Mouse (Mus musculus): Measurements from ENCODE around the gene Sbf2. TPM values are rescaled to one million over a fixed set of nuclear protein-coding genes. Genes with fewer than 3 reads are reported as not detected.
A peak's percentile ranks its signal among the peaks of the same experiment; 100 is the strongest.

Gene Sbf2
- total RNA-seq, 2 experiments from 2014 or later, result 76.7 to 81.4 TPM

GRCm38 (mm10) chr7:110414276-110414675 lies 200.4 kb downstream of the Sbf2 start:
- DNase-seq (ENCODE audit: low spot score in 2 of 2), result no peak

DNA sequence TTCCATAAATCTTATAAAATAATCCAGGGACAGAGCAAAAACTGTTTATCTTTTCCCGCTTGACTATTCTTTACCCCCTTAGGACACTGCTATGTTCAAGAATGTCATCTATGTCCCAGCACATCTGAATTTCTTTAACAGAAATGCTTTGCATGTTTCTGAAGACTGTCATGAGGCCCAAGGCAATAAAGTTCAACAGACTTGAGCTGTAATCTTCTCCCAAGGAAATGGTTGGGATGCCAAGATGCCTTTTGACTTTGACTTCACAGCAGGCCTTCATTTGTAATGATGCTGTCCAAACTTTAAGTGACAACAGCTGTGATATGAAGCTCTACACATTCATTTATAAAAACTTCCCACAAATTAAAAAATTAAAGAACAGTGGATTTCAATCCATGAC lies 212.6 kb downstream of the Sbf2 start:
- no peak for DNase-seq (ENCODE audit: low spot score in 2 of 2)

DNA sequence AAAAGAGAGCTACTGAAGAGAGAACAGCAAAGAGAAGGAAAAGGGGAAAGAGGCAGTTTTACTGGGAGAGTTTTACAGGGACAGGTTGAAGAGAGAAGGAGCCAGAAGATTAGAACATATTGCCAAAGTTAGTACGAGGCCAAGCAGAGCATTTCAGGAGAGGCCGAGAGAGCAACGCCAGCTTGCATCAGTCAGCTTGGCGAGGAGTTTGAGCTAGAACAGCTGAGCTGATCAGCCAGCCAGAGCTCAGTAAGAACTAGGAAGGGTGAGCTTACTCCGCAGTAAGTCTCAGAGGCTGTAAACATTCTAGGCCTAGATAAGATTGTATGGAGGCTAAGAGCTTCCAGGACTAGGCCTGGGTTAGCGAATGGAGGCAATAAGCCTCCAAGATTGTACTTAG lies 222.1 kb downstream of the Sbf2 start:
- DNase-seq (ENCODE audit: low spot score in 2 of 2), result no peak

DNA sequence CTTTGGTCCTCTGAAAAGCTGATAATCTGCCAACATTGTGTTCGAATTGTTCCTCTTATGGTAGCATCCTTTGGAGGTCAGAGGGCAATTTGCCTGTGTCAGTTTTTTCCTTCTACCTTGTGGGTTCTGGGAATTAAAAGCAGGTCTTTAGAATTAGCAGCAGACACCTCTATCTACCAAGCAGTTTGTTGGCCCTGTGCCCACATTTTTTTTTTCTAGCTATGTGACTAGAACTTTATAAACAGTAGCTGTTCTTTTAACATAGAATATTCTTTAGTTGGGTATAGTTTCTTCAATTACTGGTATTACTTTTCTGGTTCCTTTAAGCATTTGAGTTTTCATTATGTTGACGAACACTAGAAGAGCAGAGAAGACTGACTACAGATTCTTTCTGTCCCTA lies 223.1 kb downstream of the Sbf2 start:
- DNase-seq (ENCODE audit: low spot score in 2 of 2), result no peak

- DNase-seq (ENCODE audit: low spot score in 2 of 2), result peak in 1 of 2 experiments; percentile 17
These were observed 225.8 kb downstream of the Sbf2 start for GRCm38 (mm10) chr7:110388889-110389288.

- DNase-seq (ENCODE audit: low spot score in 2 of 2), result peak in 1 of 2 experiments; percentile 35
These were observed 227.2 kb downstream of the Sbf2 start for GRCm38 (mm10) chr7:110387565-110387964.

- no peak for DNase-seq (ENCODE audit: low spot score in 2 of 2)
These were observed 229.2 kb downstream of the Sbf2 start for GRCm38 (mm10) chr7:110385482-110385881.

DNA sequence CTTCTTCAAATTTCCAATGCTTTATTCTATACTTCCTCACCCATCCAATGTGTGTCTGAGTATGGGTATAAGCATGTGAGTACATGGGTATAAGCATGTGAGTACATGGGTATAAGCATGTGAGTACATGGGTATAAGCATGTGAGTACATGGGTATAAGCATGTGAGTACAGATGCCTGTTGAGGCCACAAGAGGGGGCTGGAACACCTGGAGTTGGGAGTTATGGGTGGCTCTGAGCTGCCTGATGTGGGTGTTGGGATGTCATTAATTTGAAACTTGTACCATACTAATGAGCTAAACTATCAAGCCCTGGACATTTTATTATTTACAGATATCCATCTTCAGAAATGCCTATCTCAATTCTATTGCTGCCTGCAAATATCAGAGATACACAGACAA lies 230.4 kb downstream of the Sbf2 start:
- DNase-seq (ENCODE audit: low spot score in 2 of 2), result no peak

GRCm38 (mm10) chr7:110381625-110382024 lies 233.1 kb downstream of the Sbf2 start:
- DNase-seq (ENCODE audit: low spot score in 2 of 2), result no peak

DNA sequence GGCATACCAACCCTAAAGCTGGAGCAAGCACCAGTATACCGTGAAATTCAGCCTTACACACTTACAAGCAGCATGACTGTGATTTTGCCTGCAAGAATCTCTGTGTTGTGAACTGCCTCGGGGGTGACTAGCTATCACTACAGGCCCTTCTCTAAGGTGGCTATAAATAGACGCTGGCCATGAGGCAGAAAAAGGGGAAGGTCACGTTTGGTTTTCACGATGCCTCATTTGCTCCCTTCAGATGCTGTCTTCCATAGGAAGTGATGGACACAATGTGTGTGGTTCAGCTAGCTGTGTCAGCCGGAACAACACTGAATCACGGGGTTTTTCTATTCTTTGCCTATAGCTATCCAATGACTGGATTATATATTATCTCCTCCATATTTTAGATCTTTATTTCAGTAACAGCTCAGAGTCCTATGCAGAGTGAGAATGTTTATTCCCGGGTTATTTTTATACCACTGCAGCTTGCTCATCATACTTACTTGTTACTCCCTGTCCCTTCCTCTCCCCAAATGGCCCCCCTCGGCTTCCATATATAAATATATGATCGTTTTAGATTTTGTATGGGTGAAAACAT lies 235.3 kb downstream of the Sbf2 start:
- DNase-seq (ENCODE audit: low spot score in 2 of 2), result no peak

GRCm38 (mm10) chr7:110372529-110372928 lies 242.2 kb downstream of the Sbf2 start:
- DNase-seq (ENCODE audit: low spot score in 2 of 2), result no peak

GRCm38 (mm10) chr7:110362005-110362404 lies 252.7 kb downstream of the Sbf2 start:
- DNase-seq (ENCODE audit: low spot score in 2 of 2), result no peak

DNA sequence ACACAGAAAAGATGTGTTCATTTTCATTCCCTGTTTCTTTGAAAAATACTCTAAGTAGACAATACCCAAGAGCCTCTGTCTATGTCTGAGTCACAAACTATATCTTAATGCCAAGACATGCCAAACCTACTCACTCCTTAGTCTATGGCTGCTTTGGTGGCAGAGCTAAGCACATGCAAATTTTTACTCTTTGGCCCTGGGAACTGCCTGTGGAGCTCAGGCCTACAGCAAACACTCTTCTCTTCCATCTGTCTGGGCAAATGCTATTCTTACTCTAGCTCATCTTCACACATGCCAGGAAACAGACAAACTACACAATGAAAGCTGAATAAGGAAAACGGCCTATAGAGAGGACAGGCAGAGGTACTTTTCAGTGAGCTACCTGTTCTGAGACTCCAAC lies 253.2 kb downstream of the Sbf2 start:
- DNase-seq (ENCODE audit: low spot score in 2 of 2), result peak in 1 of 2 experiments; percentile 6

DNA sequence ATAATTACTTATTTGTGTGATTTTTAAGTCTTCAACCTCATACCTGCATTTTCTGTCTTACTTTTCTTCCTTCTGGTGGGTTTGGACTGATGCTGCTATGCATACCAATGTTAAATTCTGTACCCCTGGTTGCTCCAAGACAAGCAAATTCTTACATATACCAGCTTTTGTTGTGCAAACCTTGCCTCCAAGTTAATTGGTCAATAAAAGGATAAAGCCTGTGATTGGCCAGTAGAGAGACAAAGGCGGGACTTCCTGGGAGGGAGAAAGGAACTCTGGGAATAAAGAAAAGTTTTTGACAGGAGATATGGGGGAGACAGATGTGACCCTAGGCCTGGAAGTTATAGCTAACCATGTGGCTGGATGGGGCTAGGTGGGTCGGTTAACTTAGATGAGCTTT lies 255.3 kb downstream of the Sbf2 start:
- no peak for DNase-seq (ENCODE audit: low spot score in 2 of 2)

DNA sequence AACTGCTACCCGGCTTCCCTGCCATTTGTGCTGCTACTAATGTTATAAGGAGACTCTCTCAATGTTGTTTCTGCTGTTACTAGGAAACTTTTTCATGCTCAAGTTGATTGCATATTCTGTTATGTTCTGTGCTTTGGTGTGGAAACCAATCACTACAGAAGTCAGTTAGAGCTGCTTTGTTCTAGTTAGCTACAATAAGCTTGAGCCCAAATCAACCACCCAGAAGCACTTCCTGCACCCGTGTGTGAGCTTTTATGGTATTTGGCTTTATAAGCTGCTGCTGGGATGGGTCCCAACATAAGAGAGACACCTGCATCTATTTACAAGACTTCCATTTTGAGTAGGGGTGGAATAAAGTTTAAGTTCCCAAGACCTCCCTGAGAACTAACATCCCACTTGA lies 260.8 kb downstream of the Sbf2 start:
- no peak for DNase-seq (ENCODE audit: low spot score in 2 of 2)

- DNase-seq (ENCODE audit: low spot score in 2 of 2), result no peak
These were observed 267.5 kb downstream of the Sbf2 start for GRCm38 (mm10) chr7:110347250-110347649.

DNA sequence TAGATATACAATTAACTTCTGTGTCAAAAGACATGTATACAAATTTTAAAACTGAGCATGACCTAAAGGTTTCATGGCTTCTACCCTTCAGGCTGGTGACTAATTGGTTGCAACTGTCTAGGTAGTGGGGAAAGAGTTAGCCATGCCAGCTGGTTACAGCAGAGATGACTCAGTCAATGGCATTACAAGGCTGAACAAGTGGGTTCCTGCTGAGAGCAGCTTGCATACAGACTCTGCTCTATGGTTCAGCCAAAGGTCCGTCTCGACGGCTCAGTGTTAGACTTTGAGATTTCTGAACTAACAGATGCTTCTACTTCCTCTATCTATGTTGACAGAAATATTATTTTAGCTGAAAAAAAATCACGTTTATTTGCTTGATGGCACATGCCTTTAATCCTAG lies 277.1 kb downstream of the Sbf2 start:
- peak in 1 of 2 experiments; percentile 22 for DNase-seq (ENCODE audit: low spot score in 2 of 2)

- DNase-seq (ENCODE audit: low spot score in 2 of 2), result no peak
These were observed 289.2 kb downstream of the Sbf2 start for GRCm38 (mm10) chr7:110325381-110326110.

DNA sequence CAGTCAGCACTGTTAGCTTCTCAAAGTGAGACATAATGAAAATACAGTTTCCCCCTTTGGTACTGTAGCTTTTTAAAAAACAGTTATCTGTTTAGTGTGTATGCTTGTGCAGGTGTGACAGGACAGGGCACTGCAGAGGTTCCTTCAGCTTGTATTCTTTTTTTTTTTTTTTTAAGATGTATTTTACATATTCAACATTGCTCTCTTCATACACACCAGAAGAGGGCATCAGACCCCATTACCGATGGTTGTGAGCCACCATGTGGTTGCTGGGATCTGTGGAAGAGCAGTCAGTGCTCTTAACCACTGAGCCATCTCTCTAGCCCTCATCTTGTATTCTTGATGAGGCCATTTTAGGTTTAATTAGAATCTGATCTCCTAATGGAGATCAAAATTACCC lies 289.9 kb downstream of the Sbf2 start:
- DNase-seq (ENCODE audit: low spot score in 2 of 2), result no peak

GRCm38 (mm10) chr7:110321106-110321505 lies 293.6 kb downstream of the Sbf2 start:
- DNase-seq (ENCODE audit: low spot score in 2 of 2), result no peak

- DNase-seq (ENCODE audit: low spot score in 2 of 2), result no peak
These were observed 295.7 kb downstream of the Sbf2 start for GRCm38 (mm10) chr7:110318971-110319519.

DNA sequence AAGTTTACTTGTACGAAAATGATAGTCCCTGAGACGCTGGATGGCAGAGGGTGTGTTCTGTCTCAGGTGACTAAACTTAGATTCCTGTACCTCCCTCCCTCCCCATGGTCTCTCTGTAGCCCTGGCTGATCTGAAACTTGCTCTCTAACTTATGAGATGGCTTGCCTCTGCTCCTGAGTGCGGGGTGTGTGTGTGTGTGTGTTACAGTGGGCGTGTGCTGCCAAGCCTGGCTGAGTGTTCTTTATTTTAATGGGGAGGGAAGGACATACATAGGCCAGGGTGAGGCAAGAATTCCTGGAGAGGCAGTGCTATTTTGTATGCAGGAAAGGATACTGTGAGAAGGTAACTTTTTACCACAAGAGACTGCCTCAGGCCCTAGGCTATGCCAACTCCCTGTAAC lies 297.3 kb downstream of the Sbf2 start:
- DNase-seq (ENCODE audit: low spot score in 2 of 2), result no peak

- no peak for DNase-seq (ENCODE audit: low spot score in 2 of 2)
These were observed 299.4 kb downstream of the Sbf2 start for GRCm38 (mm10) chr7:110315352-110315751.

Data from layer of hippocampus, postnatal 14 days (tissue).